Mouse (Mus musculus) left cerebral cortex, adult 2 months (tissue): ENCODE measurements around the gene Rpl7a. TPM values are rescaled to one million over a fixed set of nuclear protein-coding genes. Genes with fewer than 3 reads are reported as not detected.

Experiments used
- DNase-seq, 2 experiments: peaks; one replicate each; pipeline ENCODE4 v3.0.0; 2021 to 2022; ENCODE audit warnings: low spot score in 2 of 2, mixed read lengths in 1 of 2; ENCODE audit errors: extremely low spot score in 1 of 2
- H3K27ac ChIP-seq: fragments of 200-600 bp; 2 replicates; pipeline ENCODE4 v1.8.1; 2022
- H3K4me3 ChIP-seq: fragments of 200-600 bp; 2 replicates; pipeline ENCODE4 v1.8.1; 2022
- CTCF ChIP-seq: fragments of 200-600 bp; IDR thresholded peaks from 2 replicates; pipeline ENCODE4 v1.8.1; 2022; ENCODE audit warnings: antibody characterized with exemption, mild to moderate bottlenecking, moderate library complexity
- intact Hi-C: fragments of 180-260 bp; cut with DNase I; formaldehyde crosslinking; loops from one replicate; pipeline ENCODE4 v1.15.1; 2025
- total RNA-seq, 2 experiments: library from RNA; stranded (reverse); gene quantifications; 2 replicates each; pipeline ENCODE4 v1.2.3; 2021

The Rpl7a gene
- total RNA-seq, 2 experiments from 2014 or later = 208 to 232 TPM

GRCm38 (mm10) chr2:26903311-26903710 lies 7.3 kb upstream of the Rpl7a start:
- H3K27ac ChIP-seq = peak overlapping the region; percentile 93
- intact Hi-C loops = loop anchor here (5.0 to 10.0 kb wide), 2 partner anchors 456 to 541 kb away; partner anchors contain the start of genes Brd3os and Sec16a
- peak overlapping the region; percentile 71 for H3K4me3 ChIP-seq
- no peak for TF ChIP-seq CTCF
- no peak for DNase-seq

GRCm38 (mm10) chr2:26905936-26906335 lies 4.6 kb upstream of the Rpl7a start:
- no peak overlapping the region for H3K27ac ChIP-seq
- no peak overlapping the region for H3K4me3 ChIP-seq
- DNase-seq = no peak
- no peak for TF ChIP-seq CTCF
- intact Hi-C loops = loop anchor here (10.0 kb wide), 1 partner anchor 539 kb away; the partner anchor contains the start of gene Brd3os

- peak in 1 of 2 experiments; percentile 5 for DNase-seq
- no peak overlapping the region for H3K4me3 ChIP-seq
- TF ChIP-seq CTCF = no peak
- intact Hi-C loops = loop anchor here (10.0 kb wide), 1 partner anchor 538 kb away; the partner anchor contains the start of gene Brd3os
- no peak overlapping the region for H3K27ac ChIP-seq
Measured at GRCm38 (mm10) chr2:26906431-26906830, 4.1 kb upstream of the Rpl7a start.

GRCm38 (mm10) chr2:26907109-26907508 lies 3.5 kb upstream of the Rpl7a start:
- peak; percentile 63 for TF ChIP-seq CTCF
- peak in 1 of 2 experiments; percentile 11 for DNase-seq
- Histone ChIP-seq H3K4me3 (no peak overlapping the region), H3K27ac (no peak overlapping the region)
- intact Hi-C loops = loop anchor here (10.0 kb wide), 1 partner anchor 538 kb away; the partner anchor contains the start of gene Brd3os

GRCm38 (mm10) chr2:26908710-26909386 lies 1.7 kb upstream of the Rpl7a start:
- DNase-seq = peak in 1 of 2 experiments; percentile 10
- intact Hi-C loops = loop anchor here (10.0 kb wide), 1 partner anchor 536 kb away; the partner anchor contains the start of gene Brd3os
- Histone ChIP-seq H3K4me3 (no peak overlapping the region), H3K27ac (no peak overlapping the region)
- TF ChIP-seq CTCF = no peak

GRCm38 (mm10) chr2:26909387-26909784 lies 1.2 kb upstream of the Rpl7a start:
- Histone ChIP-seq H3K4me3 (peak overlapping the region; percentile 93), H3K27ac (0 out of 2 replicates have a peak overlapping the region, but pooled peaks have one; percentile 80)
- TF ChIP-seq CTCF = peak; percentile 38
- intact Hi-C loops = loop anchor here (10.0 kb wide), 1 partner anchor 535 kb away; the partner anchor contains the start of gene Brd3os
- no peak for DNase-seq

GRCm38 (mm10) chr2:26910994-26911765 lies 616 bp downstream of the Rpl7a start:
- Histone ChIP-seq H3K4me3 (peak overlapping the region; percentile 93), H3K27ac (peak overlapping the region; percentile 89)
- intact Hi-C loops = loop anchor here (1.0 to 10.0 kb wide), 2 partner anchors 22 to 114 kb away; partner anchors contain the start of genes Slc2a6 and Surf4
- DNase-seq = peak; percentile 58 to 59
- no peak for TF ChIP-seq CTCF

GRCm38 (mm10) chr2:26912253-26912770 lies 1.7 kb downstream of the Rpl7a start:
- peak in 1 of 2 experiments; percentile 7 for DNase-seq
- TF ChIP-seq CTCF = no peak
- intact Hi-C loops = loop anchor here (10.0 kb wide), 1 partner anchor 112 kb away; the partner anchor contains the start of gene Slc2a6
- Histone ChIP-seq H3K4me3 (peak overlapping the region; percentile 93), H3K27ac (no peak overlapping the region)

GRCm38 (mm10) chr2:26913416-26914147 lies 3.0 kb downstream of the Rpl7a start:
- TF ChIP-seq CTCF = no peak
- intact Hi-C loops = loop anchor here (10.0 kb wide), 1 partner anchor 111 kb away; the partner anchor contains the start of gene Slc2a6
- H3K27ac ChIP-seq = no peak overlapping the region
- peak in 1 of 2 experiments; percentile 6 for DNase-seq
- H3K4me3 ChIP-seq = no peak overlapping the region

GRCm38 (mm10) chr2:26914148-26914941 lies 3.8 kb downstream of the Rpl7a start:
- Histone ChIP-seq H3K4me3 (no peak overlapping the region), H3K27ac (no peak overlapping the region)
- no peak for DNase-seq
- intact Hi-C loops = loop anchor here (10.0 kb wide), 1 partner anchor 110 kb away; the partner anchor contains the start of gene Slc2a6
- no peak; the same call in 1 of the 2 replicates for TF ChIP-seq CTCF
